Mouse (Mus musculus): ENCODE measurements at regions not wholly inside any gene's neighbourhood (a gene's known extent, or its start where the extent isn't known, plus 50 kb on each side); places are given as distances from the start of the nearest gene placed in this dataset.

DNA sequence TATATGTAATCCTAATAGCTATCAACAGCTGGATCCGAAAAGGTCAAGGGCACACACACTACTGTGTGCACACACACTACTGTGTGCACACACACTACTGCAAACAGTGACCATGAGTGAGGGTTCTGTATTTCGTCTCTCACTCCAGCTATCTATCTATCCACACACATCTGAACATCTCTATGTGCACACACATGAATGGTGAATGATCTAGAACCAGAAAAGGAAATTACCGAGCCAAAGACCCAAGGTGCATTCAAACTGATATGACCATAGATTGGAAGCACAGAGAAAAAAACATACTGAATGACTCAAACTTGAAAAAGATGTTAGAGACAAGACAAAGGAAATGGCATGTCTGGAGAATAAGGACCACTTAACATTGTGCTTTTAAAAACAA lies 166.8 kb upstream of the Map3k1 start:
- DNase-seq (ENCODE audit: low spot score in 2 of 2) = no peak

DNA sequence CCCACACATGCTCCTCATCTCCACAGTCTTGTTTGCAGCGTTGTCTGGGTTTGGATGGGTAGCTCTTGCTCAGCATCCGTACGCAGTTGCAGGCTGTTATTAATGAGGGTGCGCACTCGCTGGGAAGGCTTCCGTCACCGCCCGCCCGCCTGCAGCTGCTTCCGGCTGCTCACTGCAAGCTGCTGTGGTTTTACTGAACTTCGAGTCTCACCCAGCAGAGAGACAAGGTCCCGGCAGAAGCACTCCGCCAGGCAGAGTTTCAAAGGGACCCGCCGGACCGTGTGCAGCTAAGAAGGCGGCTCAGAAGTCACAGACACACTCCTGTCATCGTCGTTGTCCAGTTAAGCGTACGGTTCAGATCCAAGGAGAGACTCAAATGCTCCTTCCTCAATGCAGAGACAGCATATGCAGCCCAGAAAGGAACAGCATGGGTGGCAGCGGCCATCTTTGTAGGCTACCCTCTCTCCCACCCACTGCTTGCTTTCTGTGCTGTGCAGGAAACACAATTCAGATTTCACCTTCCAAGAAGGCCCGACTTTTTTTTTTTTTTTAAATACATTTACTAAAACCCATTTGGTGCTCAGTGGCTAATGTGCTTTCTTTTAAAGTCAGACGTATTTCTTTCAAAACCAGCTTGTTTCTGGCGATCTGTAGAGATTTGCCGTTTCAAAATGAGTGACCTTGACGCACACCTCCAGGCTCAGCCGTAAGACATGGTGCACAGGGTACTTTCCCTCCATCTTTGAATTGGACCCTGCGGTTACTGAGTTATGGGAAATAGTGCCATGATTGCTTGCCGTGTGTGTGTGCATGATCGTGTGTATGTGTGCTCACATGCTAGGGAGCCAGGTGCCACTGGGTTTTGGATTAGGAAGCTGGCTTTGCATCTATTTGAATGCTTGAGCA lies 169.2 kb upstream of the Map3k1 start:
- no peak for DNase-seq (ENCODE audit: low spot score in 2 of 2)

DNA sequence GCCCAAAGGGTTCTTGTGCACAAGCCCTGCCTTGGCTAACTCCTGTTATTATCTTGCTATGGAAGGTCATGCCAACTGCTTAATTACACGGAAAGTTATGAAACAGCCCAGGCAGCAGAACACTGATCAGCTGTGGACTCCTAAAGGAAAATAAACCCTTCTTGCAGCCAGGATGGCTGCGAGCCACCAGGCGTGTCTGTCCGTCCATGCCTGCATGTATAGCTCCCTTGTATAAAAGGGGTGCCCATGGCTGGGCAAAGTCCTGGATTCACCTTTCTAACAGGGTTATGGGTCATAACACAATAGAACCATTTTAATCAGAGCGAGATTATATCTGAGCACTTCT lies 169.9 kb upstream of the Map3k1 start:
- no peak for DNase-seq (ENCODE audit: low spot score in 2 of 2)

DNA sequence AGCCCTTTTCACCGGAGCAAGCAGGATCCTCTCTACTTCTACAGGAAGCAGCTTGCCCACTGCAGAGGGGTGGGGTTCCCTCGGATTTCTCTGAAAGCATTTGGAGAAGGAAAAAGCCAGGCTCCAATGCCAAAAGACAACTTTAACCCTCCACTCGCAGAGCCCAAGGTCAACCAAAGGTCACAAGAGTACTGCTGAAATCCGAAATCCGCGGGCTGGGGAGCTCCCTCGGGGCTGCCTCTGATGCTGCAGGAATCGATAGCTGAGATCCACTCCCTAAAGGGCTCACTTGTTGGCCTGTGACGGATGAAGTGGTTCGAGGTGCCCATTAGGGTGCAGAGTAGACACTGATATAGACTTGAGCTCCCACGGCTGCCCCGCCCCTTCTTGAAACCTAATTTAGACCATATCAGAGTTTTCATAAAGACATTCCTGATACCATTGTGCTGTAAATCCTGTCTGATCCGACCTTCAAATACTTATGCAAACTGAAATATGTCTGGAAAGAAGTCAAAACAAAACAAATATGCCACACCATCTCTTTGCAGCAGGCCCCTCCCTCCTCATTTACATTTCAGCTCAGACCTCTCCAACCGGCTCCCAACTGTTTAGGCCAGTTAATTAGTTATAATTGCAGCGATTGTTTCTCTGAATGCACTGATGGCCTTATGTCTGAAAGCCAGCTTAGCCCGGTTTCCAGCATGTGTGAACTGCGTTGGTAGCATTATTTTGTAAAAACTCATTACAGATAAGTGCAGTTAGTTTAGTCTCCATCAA lies 170.8 kb upstream of the Map3k1 start:
- DNase-seq (ENCODE audit: low spot score in 2 of 2) = no peak

DNA sequence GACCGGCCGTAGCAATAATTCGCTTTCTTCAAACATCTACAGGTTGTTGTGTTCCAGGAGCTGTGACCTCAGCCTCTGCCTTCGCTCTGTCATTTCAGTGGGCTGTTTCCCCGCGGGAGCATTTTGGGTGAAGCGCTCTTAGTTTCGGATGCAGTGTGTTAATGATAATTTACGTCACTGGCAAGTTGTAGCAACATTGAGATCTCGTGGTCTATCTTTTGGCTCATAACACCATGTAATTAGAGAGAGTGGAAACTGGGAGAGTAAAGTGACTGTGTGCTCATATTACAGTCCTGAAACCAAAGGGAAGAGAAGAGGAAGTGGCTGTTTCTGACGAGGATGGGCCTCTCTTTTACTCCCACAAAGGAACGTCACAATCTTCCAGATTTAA lies 171.4 kb upstream of the Map3k1 start:
- DNase-seq (ENCODE audit: low spot score in 2 of 2) = no peak

DNA sequence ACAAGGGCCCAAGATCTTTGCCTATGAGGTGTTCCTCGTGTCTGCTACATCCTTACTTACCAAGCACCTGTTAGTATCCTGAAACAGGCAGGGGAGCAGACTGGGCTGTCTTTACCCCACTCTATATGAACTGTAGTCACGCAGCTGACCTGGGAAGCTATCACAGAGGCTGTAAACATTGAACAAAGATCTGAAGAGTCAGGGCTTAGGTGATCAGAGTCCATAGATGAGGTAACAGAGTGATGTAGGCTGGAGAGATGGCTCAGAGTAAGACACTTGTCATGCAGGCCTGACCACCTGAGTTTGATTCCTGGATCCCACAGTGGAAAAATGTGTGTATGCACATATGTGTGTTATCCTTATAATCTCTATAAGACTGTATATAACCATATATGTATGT lies 172.3 kb upstream of the Map3k1 start:
- DNase-seq (ENCODE audit: low spot score in 2 of 2) = no peak

DNA sequence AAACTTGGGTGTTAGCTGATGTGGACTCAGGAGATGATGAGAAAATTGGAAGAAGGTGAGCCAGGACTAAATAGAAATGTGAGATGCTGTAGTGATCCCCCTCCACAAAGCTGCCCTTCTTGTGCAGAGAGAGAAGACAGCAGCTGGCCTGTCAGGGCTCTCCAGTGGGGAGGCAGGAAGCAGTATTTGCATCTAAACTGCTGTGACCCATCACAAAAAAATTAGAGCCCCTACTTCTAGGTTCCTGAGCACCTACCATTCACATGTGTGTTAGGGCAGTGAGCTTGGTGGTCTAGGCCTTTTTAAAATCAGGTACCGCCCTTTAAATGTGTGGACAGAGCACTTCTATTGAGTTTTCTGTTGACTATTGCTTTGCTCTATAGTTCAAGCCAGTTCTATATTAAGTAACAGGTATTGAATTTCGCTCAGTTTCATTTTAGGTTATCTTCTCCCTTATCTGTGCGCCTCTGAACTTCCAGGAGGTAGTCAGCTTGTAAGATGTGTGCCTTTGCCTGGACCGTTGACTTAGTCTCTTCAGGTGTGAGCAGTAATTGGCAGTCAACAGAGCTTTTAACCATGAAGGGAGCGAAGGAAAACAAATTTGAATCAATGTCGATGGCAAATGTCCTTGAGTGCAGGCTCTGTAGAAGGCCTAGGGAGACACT lies 174.1 kb upstream of the Map3k1 start:
- no peak for DNase-seq (ENCODE audit: low spot score in 2 of 2)

DNA sequence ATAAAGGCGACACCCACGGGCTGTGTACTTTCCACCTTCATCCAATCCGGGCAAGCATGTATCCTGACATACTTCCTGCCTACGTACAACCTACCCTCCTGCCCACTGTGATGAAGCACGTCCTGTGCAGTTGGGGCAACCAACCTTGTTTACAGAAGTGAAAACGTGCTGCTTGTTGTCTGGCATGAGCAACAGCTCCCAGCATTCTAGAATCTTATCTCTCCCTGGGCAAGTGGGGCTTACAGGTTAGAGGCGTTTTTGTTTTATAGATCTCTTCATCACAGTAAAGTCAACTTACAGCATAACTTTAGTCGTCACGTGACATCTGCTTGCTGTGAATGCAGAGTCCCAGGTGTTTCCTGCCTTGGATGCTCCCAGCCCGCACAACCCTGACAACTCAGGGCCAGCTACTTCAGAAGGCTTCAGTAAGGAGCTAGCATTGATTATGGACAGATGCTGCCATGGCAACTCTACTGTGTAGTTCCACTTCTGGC lies 175.3 kb upstream of the Map3k1 start:
- DNase-seq (ENCODE audit: low spot score in 2 of 2) = no peak

DNA sequence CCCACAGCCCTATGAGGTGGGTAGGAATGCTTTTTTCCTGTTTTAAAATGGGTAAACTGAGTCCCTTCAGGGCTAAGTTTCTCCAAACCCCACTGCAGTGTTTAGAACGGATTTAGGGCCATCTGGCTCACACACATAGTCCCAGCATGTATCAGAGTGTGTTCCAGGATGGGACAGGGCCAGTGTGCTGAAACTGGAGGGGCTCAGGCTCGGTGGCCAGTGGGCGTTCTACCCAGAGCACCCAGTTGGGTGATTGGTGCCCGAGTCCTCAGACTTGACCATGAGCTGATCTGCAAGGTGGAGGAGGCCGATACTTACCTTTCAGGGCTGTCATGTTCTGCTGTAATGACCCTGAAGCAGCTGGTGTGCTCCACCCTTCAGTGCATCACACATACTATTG lies 176.6 kb upstream of the Map3k1 start:
- DNase-seq (ENCODE audit: low spot score in 2 of 2) = no peak

DNA sequence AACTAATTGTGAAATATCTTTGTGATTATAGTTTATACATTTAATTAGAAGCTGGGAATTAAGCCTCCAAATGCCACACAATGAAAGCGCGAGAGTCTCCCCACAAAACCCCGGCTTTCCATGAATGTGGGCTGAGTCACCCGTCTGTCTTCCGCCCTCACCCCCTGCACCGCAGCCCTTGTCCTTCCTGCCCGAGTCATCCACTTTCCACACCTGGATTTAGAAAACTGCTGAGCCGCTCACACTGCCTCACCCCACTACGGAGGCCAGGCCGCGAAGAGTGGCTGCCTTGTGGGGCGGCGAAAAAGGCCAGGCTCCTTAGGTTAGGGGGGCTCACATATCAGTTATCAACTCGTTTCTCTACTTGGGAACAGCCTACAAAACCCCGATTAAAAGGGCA lies 177.9 kb upstream of the Map3k1 start:
- no peak for DNase-seq (ENCODE audit: low spot score in 2 of 2)

DNA sequence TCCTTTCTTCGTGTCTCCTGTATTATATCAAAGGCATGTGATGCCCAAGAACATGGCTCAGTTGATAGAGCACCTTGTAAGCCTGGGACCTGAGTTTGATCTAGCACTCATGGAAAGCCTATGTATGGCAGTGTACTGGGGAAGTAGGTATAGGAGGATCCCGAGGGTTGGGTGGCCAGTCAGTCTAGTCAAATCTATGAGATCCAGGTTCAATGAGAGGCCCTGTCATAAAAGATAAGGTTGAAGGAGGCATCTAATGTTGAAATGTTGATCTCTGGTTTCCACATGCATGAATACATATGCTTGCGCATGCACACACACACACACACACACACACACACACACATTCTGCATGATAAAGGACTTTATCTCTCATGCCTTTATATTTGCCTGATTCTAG lies 178.6 kb upstream of the Map3k1 start:
- no peak for DNase-seq (ENCODE audit: low spot score in 2 of 2)

DNA sequence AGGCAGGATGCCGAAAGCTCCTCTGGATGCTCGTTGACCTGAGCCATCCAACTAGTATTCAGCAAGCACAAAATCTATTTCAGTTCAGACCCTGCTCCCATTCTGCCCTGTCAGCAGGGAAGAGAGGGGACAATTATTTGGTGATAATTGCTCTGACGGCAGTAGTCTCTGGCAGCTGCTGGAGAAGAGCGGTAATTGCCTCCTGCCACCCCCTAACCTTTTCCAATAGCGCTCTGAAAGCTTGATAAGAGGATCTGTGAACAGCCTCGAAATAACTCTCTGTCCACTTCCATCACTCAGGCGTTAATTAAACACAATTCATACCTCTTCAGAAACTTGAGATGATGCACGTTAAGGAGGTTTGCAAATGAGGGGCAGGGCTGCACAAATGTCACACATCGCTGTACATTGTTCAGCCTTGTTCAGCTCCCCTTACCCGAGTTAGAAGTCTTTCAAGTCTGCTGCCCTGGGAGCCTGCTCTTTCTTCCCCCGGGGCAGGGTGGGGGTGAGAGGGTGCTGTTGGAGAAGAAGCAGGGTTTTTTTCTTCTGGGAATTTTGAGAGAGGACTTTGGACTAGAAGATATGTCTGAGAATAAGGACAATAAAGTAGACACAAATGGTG lies 182.2 kb upstream of the Map3k1 start:
- DNase-seq (ENCODE audit: low spot score in 2 of 2) = no peak

DNA sequence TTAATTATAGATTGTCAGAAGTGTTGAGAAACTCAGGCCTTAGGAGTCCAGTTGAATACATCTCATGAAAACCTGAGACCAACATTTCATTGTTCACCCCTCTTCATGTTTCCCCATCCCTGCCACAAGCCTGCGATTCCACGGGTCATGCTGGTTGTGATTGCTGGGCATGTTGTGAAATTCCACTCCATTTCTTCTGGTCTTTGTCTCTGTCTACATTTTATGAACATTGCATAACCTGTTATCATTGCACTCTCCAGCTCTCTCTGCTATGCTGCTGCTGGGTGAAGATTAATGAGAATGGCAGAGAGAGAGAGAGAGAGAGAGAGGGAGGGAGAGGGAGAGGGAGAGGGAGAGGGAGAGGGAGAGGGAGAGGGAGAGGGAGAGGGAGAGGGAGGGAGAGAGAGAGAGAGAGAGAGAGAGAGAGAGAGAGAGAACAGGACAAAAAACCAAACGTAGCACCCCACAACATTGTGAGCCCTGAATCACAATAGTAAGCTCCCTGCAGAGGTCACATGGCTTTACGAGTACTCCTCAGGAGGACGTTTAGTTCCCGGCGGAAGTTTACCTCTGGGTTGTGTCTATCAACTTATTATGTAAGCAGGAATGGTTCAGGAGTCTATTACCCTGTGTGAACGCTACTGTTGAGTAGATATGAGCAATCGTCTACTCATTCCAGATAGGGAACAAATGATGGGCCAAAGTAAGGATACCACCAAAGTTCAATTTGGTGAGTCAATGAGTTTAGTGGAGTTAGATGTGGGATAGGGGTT lies 183.5 kb upstream of the Map3k1 start:
- no peak for DNase-seq (ENCODE audit: low spot score in 2 of 2)

DNA sequence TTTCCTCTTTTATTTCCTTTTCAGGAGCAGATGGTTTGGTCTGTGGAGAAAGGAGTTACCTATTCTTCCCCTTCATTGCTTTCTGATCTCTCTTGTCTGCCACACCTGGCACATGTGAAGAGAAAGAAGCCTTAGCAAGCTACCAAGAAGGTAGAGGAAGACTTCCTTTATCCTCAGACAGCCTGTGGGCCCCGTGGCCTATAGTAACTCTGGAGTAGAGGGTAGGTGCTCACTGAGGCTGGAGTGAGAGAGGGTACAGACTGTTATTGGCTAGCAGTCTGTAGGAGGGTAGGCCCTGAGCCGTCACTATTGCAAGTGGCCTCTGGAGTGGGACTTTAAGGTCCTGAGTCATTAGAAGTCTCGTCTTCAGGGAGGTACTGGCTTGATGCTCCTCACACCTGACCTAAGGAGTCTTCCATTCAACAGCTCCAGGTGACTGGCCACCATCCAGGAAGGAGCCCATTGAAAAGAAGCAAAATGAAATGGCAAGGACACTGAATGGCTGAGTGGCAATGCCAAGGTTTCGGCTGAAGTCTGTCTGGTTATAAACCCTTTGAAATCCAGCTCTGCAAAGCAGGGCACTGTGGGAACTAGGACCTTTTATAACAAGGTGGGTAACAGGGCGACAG lies 186.2 kb upstream of the Map3k1 start:
- no peak for DNase-seq (ENCODE audit: low spot score in 2 of 2)

DNA sequence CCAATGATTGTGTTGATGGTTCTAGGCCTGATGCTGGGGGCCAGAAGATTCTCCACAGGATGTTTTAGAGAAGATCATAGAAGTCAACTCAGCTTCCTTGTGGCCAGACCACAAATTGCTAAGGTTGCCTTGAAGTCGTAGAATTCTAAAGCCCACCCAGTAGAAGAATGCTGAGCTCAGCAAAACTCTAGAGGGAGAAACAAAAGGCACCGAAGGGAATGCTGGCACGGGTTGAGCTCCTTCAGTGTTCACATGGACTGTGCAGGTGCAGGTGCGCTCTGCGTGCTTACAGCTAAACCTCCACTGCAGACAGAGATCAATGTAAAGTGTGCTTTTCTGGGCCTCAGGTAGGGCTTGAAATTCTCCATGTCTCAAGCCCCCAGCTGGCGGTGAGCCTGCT lies 186.9 kb upstream of the Map3k1 start:
- DNase-seq (ENCODE audit: low spot score in 2 of 2) = no peak

DNA sequence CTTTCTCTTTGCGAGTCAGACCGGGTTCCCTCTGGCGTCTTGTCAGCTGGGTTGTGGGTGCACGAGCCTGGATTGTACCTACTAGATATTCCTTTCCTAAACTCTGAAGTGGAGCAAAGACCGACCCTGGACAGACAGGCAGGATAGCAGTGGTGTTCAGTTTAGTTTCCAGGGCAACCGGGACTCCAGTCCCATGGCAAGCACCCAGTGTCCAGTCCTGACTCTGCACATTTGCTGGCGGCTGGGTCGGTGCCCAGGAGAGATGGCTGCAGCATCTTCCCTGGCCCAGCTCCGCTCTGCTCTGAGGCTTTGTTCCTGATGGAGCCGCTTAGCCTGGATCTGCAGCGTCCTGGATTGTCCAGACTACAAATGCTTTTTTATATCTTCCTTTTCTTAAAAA lies 188.1 kb upstream of the Map3k1 start:
- DNase-seq (ENCODE audit: low spot score in 2 of 2) = peak; percentile 63 to 73

DNA sequence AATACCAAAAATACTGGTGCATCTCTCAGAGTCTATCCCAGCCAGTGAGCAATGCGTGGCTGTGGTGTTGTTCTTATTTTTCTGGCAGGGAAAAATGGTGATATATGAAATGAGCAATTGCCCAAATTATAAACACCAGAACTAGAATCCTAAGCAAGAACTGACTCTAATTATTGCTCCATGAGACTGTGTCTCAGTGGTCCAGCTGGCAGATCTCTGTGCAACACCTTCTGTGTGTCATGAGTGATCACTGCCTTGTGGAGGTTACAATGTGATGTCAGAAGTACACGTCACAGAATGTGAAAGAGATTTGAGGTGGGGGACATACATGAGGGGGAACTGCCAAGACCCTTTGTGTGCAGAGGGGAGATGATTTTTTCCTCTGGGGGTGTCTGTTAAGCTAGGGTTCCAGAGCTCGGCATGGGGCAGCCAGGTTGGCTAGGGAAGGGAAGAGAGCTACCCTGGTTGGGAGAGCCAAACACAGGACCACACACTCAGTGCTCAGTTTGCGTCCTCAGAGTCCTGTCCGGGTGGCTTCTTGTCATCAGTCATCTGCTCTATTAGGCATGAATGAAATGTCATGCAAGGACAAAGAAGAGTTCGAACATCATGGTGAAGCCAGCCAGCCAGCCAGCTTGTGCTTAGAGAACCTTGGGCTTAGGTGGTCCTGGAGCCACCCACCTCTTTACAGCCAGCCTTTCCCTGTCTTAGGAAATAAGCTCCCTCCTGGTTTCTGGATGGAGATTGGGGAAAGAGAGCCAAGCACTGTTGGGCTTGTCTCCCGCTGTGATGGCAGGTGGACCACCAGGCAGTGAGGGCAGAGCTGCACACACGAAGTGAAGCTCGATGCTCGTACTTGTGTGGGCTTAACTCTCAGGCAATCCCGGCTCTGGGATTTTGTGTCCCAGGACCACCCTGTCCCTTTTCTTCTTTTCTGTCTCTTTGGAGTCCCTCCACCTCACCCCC lies 189.5 kb upstream of the Map3k1 start:
- no peak for DNase-seq (ENCODE audit: low spot score in 2 of 2)

DNA sequence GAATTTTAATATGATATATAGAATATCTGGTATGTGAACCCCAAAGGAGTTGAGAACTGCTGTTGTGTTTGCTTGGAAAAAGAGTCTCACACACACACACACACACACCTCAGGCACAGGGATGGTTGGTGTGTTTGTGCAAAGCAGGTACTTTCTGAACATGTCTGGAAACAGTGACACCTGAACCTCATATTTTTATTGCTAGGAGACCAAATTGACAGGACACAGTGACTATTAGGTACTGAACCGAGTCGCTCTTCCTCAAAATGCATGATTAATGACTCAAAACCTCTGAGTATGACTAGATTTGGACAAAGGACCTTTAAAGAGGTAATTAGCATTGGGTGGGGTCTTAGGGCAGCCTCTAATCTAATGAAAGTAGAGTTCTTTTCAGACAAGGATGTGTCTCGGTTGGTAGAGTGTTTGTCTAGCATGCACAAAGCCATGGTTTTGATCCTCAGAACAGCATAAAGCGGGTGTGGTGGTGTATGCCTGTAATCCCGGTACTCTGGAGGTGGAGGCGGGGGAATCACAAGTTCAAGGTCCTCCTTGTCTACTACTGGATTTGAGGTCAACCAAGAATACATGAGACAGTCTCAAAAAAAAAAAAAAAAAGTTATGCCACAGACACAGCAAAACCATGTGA lies 191.0 kb upstream of the Map3k1 start:
- no peak for DNase-seq (ENCODE audit: low spot score in 2 of 2)

DNA sequence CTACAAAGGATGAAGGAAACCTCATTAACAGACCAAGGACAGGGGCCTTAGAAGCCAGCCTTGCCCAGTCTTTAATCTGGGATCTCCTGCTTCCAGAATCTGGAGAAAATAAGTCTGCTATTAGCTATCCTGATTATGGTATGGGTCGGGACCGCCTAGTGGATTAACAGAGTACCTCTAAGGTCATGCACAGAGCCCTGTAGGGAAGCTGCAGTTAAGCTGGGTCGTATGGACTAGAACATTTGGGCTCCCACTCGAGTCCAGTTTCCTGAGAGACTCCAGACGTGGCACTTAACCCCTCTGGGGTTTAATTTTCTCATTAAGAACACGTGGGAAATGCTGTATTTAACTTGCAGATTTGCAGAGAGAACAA lies 191.5 kb upstream of the Map3k1 start:
- no peak for DNase-seq (ENCODE audit: low spot score in 2 of 2)
